Mouse (Mus musculus): Measurements from ENCODE around the gene Kazald1.
A peak's percentile ranks its signal among the peaks of the same experiment; 100 is the strongest.

Kazald1 gene

DNA sequence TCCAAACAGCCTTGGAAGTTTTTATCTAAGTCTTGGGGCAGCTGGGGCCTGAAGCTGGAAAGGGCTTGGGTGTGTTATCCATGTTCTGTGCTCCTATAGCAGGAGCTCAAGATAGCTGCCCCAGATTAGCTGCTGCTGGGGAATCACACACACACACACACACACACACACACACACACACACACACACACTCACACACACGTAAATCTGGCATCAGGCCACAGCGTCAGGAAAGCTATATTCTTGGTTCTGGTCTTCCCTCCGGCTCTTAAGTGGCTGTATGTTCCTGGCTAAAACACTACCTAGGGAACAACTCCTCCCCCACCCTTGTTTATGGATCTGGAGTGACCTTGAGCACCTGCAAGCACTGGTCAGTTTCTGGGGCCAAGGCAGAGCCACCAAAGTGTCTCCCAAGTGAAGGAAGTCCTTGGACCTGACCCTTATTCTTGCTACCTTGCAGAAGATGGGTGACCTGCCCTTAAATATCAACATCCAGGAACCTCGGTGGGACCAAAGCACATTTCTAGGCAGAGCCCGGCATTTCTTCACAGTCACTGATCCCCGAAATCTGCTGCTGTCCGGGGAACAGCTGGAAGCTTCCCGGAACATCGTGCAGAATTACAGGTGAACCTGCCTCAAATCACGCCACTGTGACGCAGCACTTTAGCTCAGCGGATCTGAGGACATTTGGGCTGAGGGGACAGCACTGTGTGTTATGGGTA is 26.2 kb upstream of the Kazald1 start:
- no peak for DNase-seq (ENCODE audit: low spot score in 2 of 2)

DNA sequence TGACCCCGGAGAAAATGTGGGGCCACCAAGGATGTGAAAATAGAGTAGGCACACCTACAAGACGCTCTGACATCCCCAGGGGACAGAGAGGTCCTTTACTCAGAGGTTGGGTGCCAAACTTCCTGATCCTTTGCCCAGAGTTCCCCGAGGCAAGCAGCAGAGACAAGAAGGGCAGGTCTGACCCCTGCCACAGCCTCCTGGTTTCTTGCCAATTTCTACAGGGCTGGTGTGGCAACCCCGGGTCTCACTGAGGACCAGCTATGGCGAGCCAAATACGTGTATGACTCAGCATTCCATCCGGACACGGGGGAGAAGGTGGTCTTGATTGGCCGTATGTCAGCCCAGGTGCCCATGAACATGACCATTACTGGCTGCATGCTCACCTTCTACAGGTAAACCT is 25.5 kb upstream of the Kazald1 start:
- DNase-seq (ENCODE audit: low spot score in 2 of 2), result no peak

DNA sequence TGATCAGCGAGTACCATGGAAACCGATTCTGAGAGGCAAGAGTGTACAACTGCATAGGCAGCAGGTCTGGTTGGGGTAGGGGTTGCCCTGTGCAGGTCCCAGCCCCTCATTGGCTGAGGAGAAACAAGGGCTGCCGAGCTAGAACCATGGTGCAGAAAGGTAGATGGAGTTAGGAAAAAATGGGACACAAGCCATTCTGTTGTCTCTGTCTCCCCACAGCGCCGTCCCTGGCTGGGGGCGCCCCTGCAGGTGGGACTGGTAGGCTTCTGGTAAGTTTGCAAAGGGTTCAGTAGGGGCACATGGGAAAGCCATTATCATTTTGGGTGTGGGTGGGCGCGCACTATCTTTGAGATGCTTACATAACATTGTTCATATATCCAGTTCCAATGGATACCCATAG is 21.6 kb upstream of the Kazald1 start:
- no peak for DNase-seq (ENCODE audit: low spot score in 2 of 2)

DNA sequence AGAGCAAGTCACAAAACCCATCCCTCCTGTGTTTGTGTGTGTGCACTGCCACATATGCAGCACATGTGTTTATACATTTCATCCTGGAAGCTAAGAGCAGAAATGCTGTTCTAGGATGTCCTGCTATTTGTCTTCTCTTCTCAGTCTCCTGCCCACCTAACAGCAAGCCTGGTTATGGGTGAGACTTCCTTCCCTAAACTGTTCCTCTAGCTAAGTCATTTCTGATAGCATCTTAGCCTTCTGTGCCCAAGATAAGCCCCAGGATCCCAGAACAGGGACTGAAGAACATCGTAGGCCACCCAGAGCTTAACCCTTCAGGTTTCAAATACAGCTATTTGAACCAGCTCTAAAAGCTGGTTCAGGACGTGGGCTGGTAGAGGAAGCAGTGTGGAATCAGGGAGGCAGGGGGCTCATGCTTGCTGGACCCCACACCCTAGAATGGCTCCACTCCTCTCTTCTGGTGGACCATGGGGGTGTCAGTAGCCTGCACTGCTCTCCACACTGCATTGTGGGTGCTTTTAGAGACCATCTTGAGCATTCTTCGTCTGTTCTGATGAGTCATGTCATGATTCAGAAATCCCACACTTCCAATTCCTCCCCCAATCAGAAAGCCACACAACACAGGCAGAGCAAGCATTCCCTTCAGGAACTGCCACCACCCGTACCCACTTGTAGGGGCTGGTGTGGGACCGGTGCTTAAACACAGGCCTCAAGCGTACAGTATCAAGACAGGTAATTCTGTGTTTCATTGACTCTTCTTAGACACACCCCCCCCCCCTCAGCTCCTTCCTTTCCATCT is 19.9 kb upstream of the Kazald1 start:
- no peak for DNase-seq (ENCODE audit: low spot score in 2 of 2)

DNA sequence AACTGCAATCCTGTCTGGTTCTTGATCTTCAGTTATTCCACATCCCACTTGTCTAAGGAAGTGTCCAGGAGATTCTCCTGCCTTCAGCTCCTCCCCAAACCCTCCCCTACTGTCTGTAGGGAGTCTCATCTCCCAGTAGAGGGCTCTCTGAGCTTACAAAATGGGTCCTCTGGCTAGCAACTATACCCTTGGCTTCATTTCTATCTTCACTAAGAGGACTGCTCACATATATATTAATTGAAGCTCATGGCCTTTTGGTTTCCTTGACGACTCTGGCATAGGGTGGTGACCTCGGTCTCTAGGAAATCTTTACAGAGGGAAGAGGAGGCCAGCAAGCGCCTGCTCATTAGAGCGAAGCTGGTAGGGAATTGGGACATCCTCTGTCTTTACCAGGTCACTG is 18.7 kb upstream of the Kazald1 start:
- no peak for DNase-seq (ENCODE audit: low spot score in 2 of 2)

DNA sequence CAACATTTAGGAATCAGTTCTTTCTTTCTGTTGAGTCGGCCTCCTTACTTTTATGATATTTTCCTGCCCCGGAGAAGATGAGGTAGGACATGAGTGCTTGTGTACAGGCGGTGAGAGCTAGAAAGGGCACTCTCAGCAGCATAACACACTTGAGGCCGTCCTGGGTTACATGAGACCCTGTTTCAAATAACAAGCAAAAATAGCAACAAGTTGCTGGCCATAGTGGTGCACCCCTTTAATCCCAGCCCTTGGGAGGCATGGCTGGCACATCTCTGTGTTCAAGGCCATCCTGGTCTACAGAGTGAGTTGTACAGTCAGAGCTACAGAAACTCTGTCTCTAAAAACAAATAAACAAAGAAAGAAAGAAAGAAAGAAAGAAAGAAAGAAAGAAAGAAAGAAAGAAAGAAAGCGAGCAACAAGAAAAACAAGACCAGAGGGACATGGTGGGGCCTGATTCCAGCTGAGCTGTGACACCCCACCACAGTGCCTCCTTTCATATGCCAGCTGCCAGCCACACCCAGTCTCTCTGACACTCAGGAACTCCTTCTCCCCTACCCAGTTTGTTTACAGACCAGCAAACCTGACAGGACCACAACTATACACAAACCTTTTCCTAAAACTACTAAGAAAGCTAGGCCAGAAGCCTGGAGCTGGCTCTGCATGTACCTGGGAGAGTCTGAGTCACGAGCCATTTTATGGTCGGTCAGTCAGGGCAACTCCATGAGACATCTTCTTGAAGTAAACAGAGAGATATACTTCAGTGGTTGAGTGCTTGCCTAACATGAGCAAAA is 17.9 kb upstream of the Kazald1 start:
- DNase-seq (ENCODE audit: low spot score in 2 of 2), result no peak

DNA sequence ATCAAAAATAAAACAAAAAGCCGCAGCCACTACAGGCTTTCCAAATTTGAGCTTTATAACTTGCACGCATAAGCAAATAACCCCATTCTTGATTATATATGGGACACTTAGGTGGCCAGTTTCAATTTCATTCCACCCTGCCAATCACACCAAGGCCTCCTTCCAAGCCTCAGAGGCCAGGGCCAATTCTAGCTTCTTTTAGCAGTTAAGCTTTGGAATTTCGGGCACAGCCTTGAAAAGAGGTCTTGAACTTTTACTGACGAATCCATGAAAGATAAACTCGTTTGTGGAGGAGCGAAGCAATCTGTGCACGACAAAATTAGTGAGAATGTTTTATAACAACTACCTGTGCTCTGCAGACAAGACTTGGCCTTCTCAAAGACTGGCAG is 17.3 kb upstream of the Kazald1 start:
- DNase-seq (ENCODE audit: low spot score in 2 of 2), result no peak

DNA sequence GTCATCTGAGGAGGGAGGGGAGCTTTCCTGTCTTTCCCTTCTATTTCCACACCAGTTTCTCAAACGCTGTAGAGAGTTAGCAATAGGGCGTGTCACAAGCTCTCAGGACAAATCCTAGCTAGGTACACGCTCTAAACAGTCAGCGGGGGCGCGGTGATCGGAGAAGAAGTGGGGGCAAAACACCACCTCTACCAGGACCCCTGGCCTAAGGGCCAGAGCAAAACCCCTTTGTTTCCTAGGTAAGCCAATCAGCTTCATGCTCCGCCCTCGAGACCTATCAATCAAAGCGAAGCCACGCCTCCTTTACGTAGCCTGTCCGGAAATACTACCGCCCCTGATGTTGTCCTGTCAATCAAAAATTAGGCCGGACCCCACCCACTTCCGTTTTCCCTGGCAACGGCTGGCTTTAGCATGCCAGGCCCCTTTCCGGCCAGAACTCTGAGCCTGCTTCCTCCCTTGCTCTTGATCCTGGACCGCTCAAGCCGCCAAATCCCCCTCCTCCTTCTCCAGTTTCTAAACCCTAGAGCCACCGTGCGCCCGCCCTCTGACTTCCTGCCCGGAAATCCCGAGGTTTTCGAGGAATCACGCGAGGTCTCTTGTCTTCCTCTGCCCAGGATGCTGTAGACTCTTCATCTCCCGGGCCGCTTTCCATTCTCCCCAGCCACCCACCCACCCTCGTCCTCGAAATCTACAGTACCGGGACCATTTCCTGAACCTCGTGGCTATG is 16.8 kb upstream of the Kazald1 start:
- DNase-seq (ENCODE audit: low spot score in 2 of 2), result peak; percentile 92 to 93

DNA sequence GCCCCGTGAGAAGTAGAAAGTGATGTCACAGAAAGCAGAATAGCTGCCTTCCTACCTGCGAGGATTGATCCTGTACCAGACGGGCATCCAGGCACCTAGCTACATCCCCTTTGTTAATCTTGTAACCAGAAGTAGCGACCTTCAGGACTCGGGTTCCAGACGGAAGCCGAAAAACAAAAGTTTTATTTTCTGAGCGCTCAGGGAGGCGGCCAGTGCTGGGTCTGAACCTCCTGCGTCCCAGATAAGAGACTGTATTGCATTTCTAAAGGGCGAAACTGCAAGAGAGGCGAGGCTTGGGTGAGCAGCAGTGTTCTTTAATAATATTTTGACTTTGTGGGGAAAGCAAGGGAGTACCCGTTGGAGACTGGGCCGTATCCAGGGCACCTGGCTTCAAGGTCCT is 16.2 kb upstream of the Kazald1 start:
- DNase-seq (ENCODE audit: low spot score in 2 of 2), result no peak

DNA sequence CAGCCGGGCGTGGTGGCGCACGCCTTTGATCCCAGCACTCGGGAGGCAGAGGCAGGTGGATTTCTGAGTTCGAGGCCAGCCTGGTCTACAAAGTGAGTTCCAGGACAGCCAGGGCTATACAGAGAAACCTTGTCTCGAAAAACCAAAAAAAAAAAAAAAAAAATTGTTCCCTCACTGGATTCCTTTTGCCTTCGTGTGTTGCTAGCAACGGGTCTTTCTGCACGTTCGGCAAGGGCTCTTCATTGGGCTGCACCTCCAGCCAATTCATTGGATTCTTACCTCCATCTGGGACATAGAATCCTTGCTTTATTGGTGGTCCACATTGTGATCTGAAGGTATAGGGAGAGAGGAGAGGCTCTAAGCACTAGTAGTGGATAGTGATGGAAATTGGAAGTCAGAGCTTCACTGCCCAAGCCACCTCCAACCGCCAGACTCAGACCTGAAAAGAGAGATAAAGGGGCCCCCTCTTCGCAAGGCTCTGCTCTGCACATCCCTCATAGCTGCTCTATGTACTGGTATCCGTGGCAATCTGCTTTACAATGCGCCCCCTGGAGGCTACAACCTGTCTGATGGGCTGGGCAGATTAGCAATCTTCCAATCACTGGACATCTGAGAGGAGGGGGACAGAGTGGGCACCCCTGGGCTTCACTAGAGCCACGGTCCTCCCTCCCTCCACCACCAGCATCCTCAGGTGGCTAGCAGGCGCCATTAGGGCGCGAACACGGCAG is 11.3 kb upstream of the Kazald1 start:
- peak in 1 of 2 experiments; percentile 52 for DNase-seq (ENCODE audit: low spot score in 2 of 2)

DNA sequence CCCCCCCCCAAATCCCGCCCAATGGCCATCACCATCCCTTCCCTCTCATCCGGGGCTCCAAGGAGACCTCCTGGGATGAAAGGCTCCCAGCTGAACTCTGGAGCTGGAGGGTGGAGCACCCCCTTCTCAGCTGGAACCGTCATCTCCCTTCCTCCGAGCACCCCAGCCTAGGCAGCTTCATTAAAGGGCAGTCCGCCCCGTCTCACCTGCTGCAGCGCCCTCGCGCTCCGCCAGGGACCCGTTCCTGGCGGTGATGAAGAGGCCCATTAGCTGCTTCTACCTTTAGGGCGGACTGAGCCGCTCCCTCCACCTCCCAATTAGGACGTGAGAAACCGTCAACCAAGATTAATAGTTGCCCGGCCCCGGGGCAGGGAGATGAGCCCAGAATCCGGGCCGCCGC is 9.8 kb upstream of the Kazald1 start:
- no peak for DNase-seq (ENCODE audit: low spot score in 2 of 2)

DNA sequence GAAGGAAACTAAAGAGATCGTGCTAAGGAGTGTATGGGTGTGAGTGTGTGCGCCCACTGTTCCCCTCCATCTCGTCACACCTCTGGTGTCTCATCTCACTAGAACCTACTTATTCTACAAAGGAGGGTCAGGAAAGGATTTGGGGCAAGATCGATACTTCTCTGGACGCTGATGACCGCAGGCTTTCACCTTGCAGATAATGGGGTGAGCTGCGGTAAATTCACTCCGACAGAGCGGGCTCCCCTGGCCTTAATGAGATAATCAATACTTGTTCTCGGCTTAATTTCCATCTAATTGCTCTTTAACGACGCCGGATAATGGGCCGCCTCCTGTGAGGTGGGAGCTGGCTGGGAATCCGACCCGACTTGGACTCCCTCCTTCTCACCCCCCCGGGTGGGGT is 7.9 kb upstream of the Kazald1 start:
- no peak for DNase-seq (ENCODE audit: low spot score in 2 of 2)

DNA sequence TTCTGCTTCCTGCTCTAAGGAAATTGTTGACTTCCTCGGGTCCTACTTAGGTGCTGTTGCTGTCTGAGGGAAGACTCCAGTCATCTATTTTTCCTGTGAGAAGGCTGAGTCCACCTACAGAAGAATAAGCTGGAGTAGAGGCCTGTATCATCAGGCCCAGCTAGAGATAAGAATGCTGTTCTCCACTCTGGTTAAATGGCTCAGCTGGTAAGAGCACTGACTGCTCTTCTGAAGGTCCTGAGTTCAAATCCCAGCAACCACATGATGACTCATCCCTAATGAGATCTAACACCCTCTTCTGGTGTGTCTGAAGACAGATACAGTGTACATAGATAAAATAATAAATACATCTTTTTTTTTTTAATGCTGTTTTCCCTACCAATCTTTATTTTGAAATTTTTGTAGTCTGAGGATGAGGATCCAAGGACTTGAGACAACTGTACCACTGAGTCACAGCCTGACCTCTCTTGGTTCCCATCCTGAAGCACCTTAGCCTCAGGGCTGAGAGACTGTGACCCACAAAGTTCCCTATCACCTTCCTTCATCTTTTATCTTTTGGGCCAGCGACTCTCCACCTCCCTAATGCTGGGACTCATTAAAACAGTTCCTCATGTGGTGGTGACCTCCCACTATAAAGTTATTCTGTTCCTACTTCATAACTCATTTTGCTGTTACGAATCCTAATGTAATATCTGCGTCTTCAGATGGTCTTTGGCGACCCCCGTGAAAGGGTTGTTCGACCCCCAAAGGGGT is 7.1 kb upstream of the Kazald1 start:
- DNase-seq (ENCODE audit: low spot score in 2 of 2), result no peak

DNA sequence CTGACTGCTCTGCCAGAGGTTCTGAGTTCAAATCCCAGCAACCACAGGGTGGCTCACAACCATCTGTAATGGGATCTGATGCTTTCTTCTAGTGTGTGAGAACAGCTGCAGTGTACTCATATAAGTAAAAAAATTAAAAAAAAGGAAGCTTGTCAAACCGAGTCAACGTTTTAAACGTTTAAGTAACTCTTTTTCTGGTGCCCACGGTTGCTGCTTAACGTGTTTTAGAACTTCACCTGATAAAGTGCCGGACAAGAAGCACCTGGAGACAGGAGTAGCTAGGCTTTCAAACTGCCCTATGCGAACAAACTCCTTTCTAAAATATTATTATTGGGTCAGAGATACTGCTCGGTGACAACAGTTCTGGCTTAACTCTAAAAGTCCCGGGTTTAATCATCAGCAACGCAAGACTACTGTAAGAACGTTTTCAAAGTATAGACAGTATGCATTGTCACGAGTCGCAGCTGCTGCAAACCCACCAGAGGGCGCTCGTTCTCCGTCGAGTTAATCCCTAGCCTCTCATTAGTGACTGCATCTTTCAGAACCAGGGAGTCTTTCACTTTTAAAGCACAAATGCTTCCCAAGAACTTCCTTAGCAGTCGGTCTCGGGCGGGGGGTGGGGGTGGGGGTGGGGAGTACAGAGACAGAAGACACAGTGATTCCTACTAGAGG is 1.0 kb upstream of the Kazald1 start:
- DNase-seq (ENCODE audit: low spot score in 2 of 2), result peak; percentile 63 to 80

DNA sequence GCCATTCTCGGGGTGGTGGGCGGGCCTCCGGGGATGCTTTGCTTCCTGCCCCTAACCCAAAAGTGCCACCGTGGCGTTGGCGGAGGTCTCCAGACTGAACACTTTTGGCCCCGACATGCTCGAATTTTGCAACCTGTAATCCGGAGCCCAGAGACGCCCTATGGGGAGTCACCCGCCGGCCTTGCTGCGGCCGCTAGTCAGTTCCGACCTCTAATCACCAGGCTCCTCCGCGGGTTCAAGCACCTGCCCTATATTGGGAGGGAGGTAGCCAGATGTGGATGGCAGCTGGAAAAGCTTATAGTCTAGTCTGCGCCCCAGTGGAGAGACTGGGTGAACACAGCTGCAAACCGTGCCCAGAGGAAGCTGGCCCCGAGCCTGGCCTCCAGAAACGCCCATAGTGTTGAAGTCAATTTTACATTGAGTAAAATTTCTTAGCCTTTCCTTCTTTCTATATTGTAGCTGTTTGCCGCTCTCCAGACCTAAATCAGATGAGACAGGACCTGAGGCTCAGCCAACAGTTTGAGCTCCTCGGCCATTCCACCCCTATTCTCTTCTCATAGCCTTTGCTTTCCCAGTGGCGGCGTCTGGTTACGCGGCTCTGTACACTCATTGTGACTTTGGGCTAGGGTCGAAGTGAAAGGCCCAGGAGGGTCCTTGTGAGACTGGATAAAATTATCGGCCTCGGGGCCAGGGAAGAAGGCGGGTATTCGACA is 438 bp downstream of the Kazald1 start:
- no peak for DNase-seq (ENCODE audit: low spot score in 2 of 2)

DNA sequence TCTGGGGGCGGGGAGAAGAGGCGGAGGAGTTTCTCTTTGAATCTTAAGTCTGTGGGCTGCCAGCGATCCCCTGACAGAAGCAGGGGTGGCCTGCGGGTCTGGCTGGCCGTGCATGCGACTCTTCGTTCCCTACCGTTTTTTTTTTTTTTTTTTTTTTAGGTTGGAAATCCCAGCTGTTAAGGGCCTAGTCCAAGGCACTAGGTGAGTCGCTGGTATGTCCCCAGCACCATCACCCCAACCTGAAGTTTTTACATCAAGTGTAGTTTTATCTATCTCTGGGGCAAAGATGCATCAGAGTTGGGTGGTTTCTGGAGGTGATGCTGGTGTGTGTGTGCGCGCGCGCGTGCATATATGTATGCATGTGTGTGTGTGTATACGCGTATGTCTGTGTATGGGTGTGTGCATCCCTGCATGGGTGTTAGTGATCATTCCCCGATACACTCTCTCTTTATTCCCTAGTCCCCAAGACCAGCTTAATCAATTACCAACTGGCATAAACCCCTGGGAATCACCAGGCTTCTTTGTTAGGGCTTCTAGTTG is 1.1 kb downstream of the Kazald1 start:
- DNase-seq (ENCODE audit: low spot score in 2 of 2), result no peak

DNA sequence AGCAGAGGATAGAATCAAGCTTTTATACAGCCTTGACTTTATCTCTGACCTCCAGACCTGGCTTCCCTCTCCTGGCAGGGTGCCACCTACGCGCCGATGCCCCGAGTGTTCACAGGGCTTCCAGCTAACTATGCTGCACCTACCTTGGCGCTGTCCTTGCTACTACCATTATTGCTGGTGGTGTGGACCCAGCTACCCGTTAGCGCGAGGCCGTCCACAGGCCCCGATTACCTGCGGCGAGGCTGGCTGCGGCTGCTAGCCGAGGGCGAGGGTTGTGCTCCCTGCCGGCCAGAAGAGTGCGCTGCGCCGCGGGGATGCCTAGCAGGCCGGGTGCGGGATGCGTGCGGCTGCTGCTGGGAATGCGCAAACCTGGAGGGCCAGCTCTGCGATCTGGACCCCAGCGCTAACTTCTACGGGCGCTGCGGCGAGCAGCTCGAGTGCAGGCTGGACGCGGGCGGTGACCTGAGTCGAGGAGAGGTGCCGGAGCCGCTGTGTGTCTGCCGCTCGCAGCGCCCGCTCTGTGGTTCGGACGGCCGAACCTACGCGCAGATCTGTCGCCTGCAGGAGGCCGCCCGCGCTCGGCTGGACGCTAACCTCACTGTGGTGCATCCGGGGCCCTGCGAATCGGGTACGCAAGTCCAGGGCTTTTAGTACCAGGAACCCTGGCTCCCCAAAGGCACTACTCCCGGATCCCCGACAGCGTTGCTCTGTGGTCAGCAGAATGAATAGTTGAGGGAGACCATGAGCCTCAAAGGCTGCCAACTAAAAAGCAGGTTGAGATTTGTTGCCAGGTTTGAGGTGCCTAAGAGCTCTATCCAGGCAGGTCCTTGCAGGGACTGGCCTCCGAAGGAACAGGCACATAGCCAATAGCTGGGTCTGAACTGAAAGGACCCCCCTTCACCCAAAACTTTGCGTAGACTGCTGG is 1.8 kb downstream of the Kazald1 start:
- peak; percentile 58 to 64 for DNase-seq (ENCODE audit: low spot score in 2 of 2)

All from urinary bladder, postnatal 36 days (tissue).